Mouse (Mus musculus): Measurements from ENCODE around the gene Borcs6. TPM values are rescaled to one million over a fixed set of nuclear protein-coding genes. Genes with fewer than 3 reads are reported as not detected.

Gene Borcs6
- polyA plus RNA-seq, 1 experiment from 2014 or later: 9.8 TPM

Other genes with a start within 250 kb of the Borcs6 start
- gene Ndel1, start 187.9 kb upstream of the Borcs6 start, polyA plus RNA-seq (2014; fragmentation: Nextera tagmentation; extraction: Ambion mirVana): 47.6 and 49.6 TPM in 2 replicates
- gene Rnf222, start 171.2 kb upstream of the Borcs6 start, polyA plus RNA-seq (2014; fragmentation: Nextera tagmentation; extraction: Ambion mirVana): 0.04 and 0.07 TPM in 2 replicates
- gene Rpl26, start 158.1 kb upstream of the Borcs6 start, polyA plus RNA-seq (2014; fragmentation: Nextera tagmentation; extraction: Ambion mirVana): 841 and 881 TPM in 2 replicates
- gene Odf4, start 132.6 kb upstream of the Borcs6 start, polyA plus RNA-seq (2014; fragmentation: Nextera tagmentation; extraction: Ambion mirVana): not detected in 2 replicates
- 3.7 and 4.2 TPM in 2 replicates for gene Arhgef15, start 102.2 kb upstream of the Borcs6 start, polyA plus RNA-seq (2014; fragmentation: Nextera tagmentation; extraction: Ambion mirVana)
- gene Slc25a35, start 91.6 kb upstream of the Borcs6 start, polyA plus RNA-seq (2014; fragmentation: Nextera tagmentation; extraction: Ambion mirVana): 1.1 and 1.2 TPM in 2 replicates
- gene Rangrf, start 84.5 kb upstream of the Borcs6 start, polyA plus RNA-seq (2014; fragmentation: Nextera tagmentation; extraction: Ambion mirVana): 54.5 and 55.3 TPM in 2 replicates
- gene Pfas, start 51.3 kb upstream of the Borcs6 start, polyA plus RNA-seq (2014; fragmentation: Nextera tagmentation; extraction: Ambion mirVana): 31.2 and 33.0 TPM in 2 replicates
- gene Ctc1, start 43.8 kb upstream of the Borcs6 start, polyA plus RNA-seq (2014; fragmentation: Nextera tagmentation; extraction: Ambion mirVana): 54.6 and 54.8 TPM in 2 replicates
- gene Aurkb, start 14.1 kb upstream of the Borcs6 start, polyA plus RNA-seq (2014; fragmentation: Nextera tagmentation; extraction: Ambion mirVana): 169 and 171 TPM in 2 replicates
- gene Tmem107, start 11.1 kb downstream of the Borcs6 start, polyA plus RNA-seq (2014; fragmentation: Nextera tagmentation; extraction: Ambion mirVana): 53.5 and 57.7 TPM in 2 replicates
- 72.4 and 73.5 TPM in 2 replicates for gene Vamp2, start 28.8 kb downstream of the Borcs6 start, polyA plus RNA-seq (2014; fragmentation: Nextera tagmentation; extraction: Ambion mirVana)
- gene Per1, start 35.5 kb downstream of the Borcs6 start, polyA plus RNA-seq (2014; fragmentation: Nextera tagmentation; extraction: Ambion mirVana): 6.0 and 7.3 TPM in 2 replicates
- 0.17 and 0.33 TPM in 2 replicates for gene Hes7, start 60.7 kb downstream of the Borcs6 start, polyA plus RNA-seq (2014; fragmentation: Nextera tagmentation; extraction: Ambion mirVana)
- gene 9130213A22Rik, start 62.9 kb downstream of the Borcs6 start, polyA plus RNA-seq (2014; fragmentation: Nextera tagmentation; extraction: Ambion mirVana): 0.11 TPM in 1 of 2 replicates, not detected in the other
- gene Aloxe3, start 66.2 kb downstream of the Borcs6 start, polyA plus RNA-seq (2014; fragmentation: Nextera tagmentation; extraction: Ambion mirVana): 0.15 and 0.74 TPM in 2 replicates
- not detected in 2 replicates for gene Alox12b, start 97.3 kb downstream of the Borcs6 start, polyA plus RNA-seq (2014; fragmentation: Nextera tagmentation; extraction: Ambion mirVana)
- 0.11 TPM in 1 of 2 replicates, not detected in the other for gene Alox8, start 138.1 kb downstream of the Borcs6 start, polyA plus RNA-seq (2014; fragmentation: Nextera tagmentation; extraction: Ambion mirVana)
- 0.04 TPM in 1 of 2 replicates, not detected in the other for gene Gucy2e, start 177.3 kb downstream of the Borcs6 start, polyA plus RNA-seq (2014; fragmentation: Nextera tagmentation; extraction: Ambion mirVana)

Measured in midbrain, embryonic 11.5 days (tissue).